Mouse (Mus musculus) activated CD4-positive, CD25-positive, alpha-beta regulatory T cell, adult 9 weeks (primary cell): ENCODE measurements around the gene Olfr1309. TPM values are rescaled to one million over a fixed set of nuclear protein-coding genes. Genes with fewer than 3 reads are reported as not detected.

Experiments
- polyA plus RNA-seq: library from polyadenylated mRNA; unstranded; fragments of 100-300 nt; shearing (Covaris generic); gene quantifications from one replicate; pipeline ENCODE4 v1.2.1, GENCODE M21; 2017

Gene Olfr1309
- polyA plus RNA-seq: not detected

DNA sequence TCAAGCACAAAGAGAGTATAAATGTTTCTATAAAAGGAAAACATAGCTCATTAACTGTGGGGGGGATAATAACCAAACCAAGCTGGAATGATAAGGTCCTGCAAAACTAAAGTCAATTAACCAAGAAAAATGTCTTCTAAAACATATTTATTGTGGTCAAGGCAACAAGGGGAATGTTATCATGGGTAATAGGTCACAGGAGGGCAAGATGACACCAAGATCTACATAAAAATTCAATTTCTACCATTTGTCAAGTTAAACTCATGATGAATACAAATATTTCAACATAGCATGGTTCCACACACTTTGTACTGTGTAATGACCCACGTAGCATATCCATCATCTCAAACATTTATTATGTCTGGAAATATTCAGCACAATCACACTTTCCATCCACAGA lies at the start of gene Olfr1309:
TSS of gene Olfr1309 (minus strand) at position 101 of the 400 bp plus-strand sequence.

DNA sequence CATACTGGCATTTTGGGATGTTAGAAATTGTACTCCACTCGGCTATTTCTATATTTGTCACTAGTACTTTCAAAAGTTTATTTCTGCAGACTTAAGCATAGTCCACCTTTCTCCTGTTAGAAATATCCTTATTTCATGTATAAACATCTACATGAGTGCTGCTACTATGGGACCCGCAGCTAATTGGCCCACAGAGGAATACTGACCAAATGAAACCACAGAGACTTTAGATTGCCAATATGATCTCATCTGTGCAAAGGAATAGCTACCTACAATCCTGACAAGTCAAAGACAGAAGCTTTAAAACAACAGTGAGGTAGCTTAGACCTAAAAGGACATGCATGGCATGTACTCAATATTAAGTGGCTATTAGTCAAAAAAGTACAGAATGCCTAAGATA lies 34.2 kb upstream of the Olfr1309 start, which contains the start of gene Olfr1311:
TSS of gene Olfr1311 (minus strand) at position 101 of the 400 bp plus-strand sequence.

DNA sequence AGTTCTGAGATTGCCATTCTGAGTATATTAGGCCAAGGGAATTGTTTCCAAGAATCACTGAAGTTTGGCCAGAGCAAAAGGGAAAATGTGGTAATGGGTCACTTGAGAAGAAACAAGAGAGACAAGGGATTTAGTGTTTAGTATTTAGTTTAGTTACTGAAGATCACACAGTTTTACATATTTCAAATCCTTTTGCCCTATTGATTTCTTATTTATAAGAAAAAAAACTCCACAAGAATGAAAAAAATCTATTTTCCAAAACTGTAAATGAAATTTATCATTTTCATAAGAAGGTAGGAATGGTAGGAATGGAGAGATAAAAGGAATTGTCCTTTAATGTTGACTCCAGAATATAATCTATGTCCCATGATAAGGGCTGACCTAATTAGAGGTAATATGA lies 22.5 kb upstream of the Olfr1309 start, which contains the start of gene Olfr1310:
TSS of gene Olfr1310 (minus strand) at position 101 of the 400 bp plus-strand sequence.

DNA sequence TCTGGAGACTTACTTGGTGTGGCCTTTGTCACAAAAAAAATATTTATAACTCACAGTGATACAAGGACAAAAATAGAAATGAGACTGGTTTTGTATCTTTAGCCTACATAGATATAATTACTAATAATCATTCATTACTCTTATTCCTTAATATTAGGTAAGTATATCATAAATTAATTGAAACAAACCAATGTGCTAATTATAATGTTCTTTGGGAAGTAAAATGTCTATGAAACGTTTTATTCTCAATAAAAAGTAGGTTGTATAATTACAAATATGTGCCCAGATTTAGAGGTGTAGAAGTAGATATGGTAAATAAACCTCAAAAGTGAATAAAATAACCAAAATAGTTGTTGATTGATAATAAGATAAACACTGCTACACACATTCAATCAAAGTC lies 25.2 kb downstream of the Olfr1309 start, which contains the start of gene Olfr1308:
TSS of gene Olfr1308 (minus strand) at position 101 of the 400 bp plus-strand sequence.

DNA sequence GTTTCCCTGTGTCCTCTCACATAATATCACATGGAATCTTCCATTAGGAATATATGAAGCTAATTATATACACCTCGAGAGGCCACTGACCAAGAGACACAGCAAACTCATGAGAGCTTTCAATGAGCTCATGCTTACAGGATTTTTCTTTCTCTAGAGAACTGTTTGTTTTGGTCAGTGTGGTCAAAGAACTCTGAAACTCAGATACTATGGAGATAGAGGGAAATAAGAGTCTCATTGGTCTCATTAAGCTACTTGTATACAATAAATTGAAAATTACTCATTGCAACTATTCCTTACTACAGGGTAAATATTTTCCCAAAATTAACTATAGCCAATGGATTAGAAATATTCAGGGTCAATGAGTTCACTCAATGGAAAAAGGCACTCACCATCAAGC lies 40.7 kb downstream of the Olfr1309 start, which contains the start of gene Olfr1307:
TSS of gene Olfr1307 (minus strand) at position 101 of the 400 bp plus-strand sequence.

Other genes starting within 250 kb of the Olfr1309 start
- gene Olfr1301, start 239.3 kb downstream of the Olfr1309 start, polyA plus RNA-seq: not detected
- not detected for gene Olfr1302, start 212.9 kb downstream of the Olfr1309 start, polyA plus RNA-seq
- gene Olfr1303, start 169.9 kb downstream of the Olfr1309 start, polyA plus RNA-seq: not detected
- gene Olfr1305, start 113.1 kb downstream of the Olfr1309 start, polyA plus RNA-seq: not detected
- not detected for gene Olfr1306, start 74.0 kb downstream of the Olfr1309 start, polyA plus RNA-seq
- gene Olfr1307, start 40.8 kb downstream of the Olfr1309 start, polyA plus RNA-seq: 0.07 TPM
- gene Olfr1308, start 25.3 kb downstream of the Olfr1309 start, polyA plus RNA-seq: not detected
- not detected for gene Olfr1310, start 22.4 kb upstream of the Olfr1309 start, polyA plus RNA-seq
- not detected for gene Olfr1311, start 34.1 kb upstream of the Olfr1309 start, polyA plus RNA-seq
- not detected for gene Olfr1312, start 60.0 kb upstream of the Olfr1309 start, polyA plus RNA-seq
- not detected for gene Olfr1313, start 87.6 kb upstream of the Olfr1309 start, polyA plus RNA-seq
- gene Olfr1314, start 106.5 kb upstream of the Olfr1309 start, polyA plus RNA-seq: not detected
- not detected for gene Olfr1315-ps1, start 125.2 kb upstream of the Olfr1309 start, polyA plus RNA-seq
- not detected for gene Olfr1316, start 144.7 kb upstream of the Olfr1309 start, polyA plus RNA-seq
- not detected for gene Olfr1317, start 150.0 kb upstream of the Olfr1309 start, polyA plus RNA-seq
- gene Olfr1318, start 163.9 kb upstream of the Olfr1309 start, polyA plus RNA-seq: not detected
- 70.5 TPM for gene Lpcat4, start 249.2 kb upstream of the Olfr1309 start, polyA plus RNA-seq